Mouse (Mus musculus) intestine, embryonic 15.5 days (tissue): ENCODE measurements around the gene Atp6v1e1. TPM values are rescaled to one million over a fixed set of nuclear protein-coding genes. Genes with fewer than 3 reads are reported as not detected.
"Not testable (repeated sequence)": the region's sequence is repeated elsewhere in the genome, so short reads cannot be mapped to it uniquely, and the experiment has no call there.

Experiments used
- ATAC-seq: fragments of 200-750 bp; cut with Nextera tagmentation; 2 replicates; pipeline ENCODE4 v1.8.0; 2017; ENCODE audit warnings: moderate TSS enrichment, moderate library complexity
- H3K27ac ChIP-seq: fragments of 300-500 bp; sonication (generic); 2 replicates; pipeline ENCODE4 v1.5.1; 2015; ENCODE audit warnings: mild to moderate bottlenecking, inconsistent platforms
- H3K27me3 ChIP-seq: fragments of 300-500 bp; sonication (generic); replicated peaks from 2 replicates; pipeline ENCODE4 v1.6.1; 2015; ENCODE audit warnings: inconsistent platforms
- H3K36me3 ChIP-seq: fragments of 300-500 bp; sonication (generic); 2 replicates; pipeline ENCODE4 v1.6.1; 2015; ENCODE audit warnings: inconsistent platforms
- H3K4me1 ChIP-seq: fragments of 300-500 bp; sonication (generic); replicated peaks from 2 replicates; pipeline ENCODE4 v1.6.1; 2015; ENCODE audit warnings: inconsistent platforms
- H3K4me2 ChIP-seq: fragments of 300-500 bp; sonication (generic); replicated peaks from 2 replicates; pipeline ENCODE4 v1.6.1; 2015; ENCODE audit warnings: mild to moderate bottlenecking, inconsistent platforms
- H3K4me3 ChIP-seq: fragments of 300-500 bp; sonication (generic); replicated peaks from 2 replicates; pipeline ENCODE4 v1.5.1; 2015; ENCODE audit warnings: inconsistent platforms
- H3K9ac ChIP-seq: fragments of 300-500 bp; sonication (generic); 2 replicates; pipeline ENCODE4 v1.6.1; 2015; ENCODE audit warnings: inconsistent platforms
- H3K9me3 ChIP-seq: fragments of 300-500 bp; sonication (generic); 2 replicates; pipeline ENCODE4 v1.6.1; 2016; ENCODE audit warnings: inconsistent platforms
- WGBS: fragments of 180-500 bp; shearing (Covaris S2); methylation state at CpG from one replicate; pipeline ENCODE4 v1.1.7; 2015; 5-methylcytosine and 5-hydroxymethylcytosine counted together
- polyA plus RNA-seq: library from polyadenylated mRNA; unstranded; fragments of >200 nt; fragmentation: Nextera tagmentation; extraction: Ambion mirVana; gene quantifications from 2 replicates; pipeline ENCODE4 v1.2.1, GENCODE M21; 2015

Gene Atp6v1e1
- polyA plus RNA-seq, 1 experiment from 2014 or later = 155 TPM

GRCm38 (mm10) chr6:120835474-120836374 is 13.1 kb upstream of the Atp6v1e1 start, which contains the start of gene Bcl2l13:
TSS of gene Bcl2l13 (plus strand) at chr6:120836212.
- Histone ChIP-seq H3K27ac (peak within 1 kb of the TSS; percentile 82), H3K4me2 (peak within 1 kb of the TSS; percentile 65), H3K9ac (peak within 1 kb of the TSS; percentile 93), H3K27me3 (no peaks in the 10 kb centered on the region), H3K9me3 (no peaks in the 10 kb centered on the region), H3K36me3 (no peaks in the 10 kb centered on the region), H3K4me1 (no peaks in the 10 kb centered on the region), H3K4me3 (peak within 1 kb of the TSS; percentile 60)
- ATAC-seq = peak; percentile 96
- WGBS = 3% methylated on average over 40 of the region's 40 CpGs

- Histone ChIP-seq H3K27me3 (no peaks in the 10 kb centered on the region), H3K9me3 (no peaks in the 10 kb centered on the region), H3K9ac (no peak overlapping the region), H3K4me3 (no peak overlapping the region), H3K4me2 (no peak overlapping the region), H3K27ac (no peak overlapping the region), H3K4me1 (no peaks in the 10 kb centered on the region), H3K36me3 (no peaks in the 10 kb centered on the region)
- no peak for ATAC-seq
- 85% methylated on average over 4 of the region's 4 CpGs for WGBS
Measured at GRCm38 (mm10) chr6:120834766-120835321, 12.3 kb upstream of the Atp6v1e1 start.

- Histone ChIP-seq H3K9ac (no peak overlapping the region), H3K4me1 (no peaks in the 10 kb centered on the region), H3K36me3 (no peaks in the 10 kb centered on the region), H3K27me3 (peaks cover 2% of the 10 kb centered on the region; the same call in 1 of the 2 replicates), H3K4me3 (no peak overlapping the region), H3K9me3 (no peaks in the 10 kb centered on the region), H3K4me2 (no peak overlapping the region), H3K27ac (no peak overlapping the region)
- ATAC-seq = no peak
- WGBS = 68% methylated on average over 4 of the region's 4 CpGs
Measured at GRCm38 (mm10) chr6:120832097-120832496, 9.5 kb upstream of the Atp6v1e1 start.

GRCm38 (mm10) chr6:120830866-120831608 is 8.4 kb upstream of the Atp6v1e1 start:
- no peak overlapping the region for H3K27ac ChIP-seq
- H3K4me1 ChIP-seq = no peaks in the 10 kb centered on the region
- H3K36me3 ChIP-seq = no peaks in the 10 kb centered on the region
- peaks cover 2% of the 10 kb centered on the region; the same call in 1 of the 2 replicates for H3K27me3 ChIP-seq
- no peaks in the 10 kb centered on the region for H3K9me3 ChIP-seq
- no peak overlapping the region for H3K4me3 ChIP-seq
- 67% methylated on average over 4 of the region's 4 CpGs for WGBS
- H3K9ac ChIP-seq = no peak overlapping the region
- ATAC-seq = no peak
- no peak overlapping the region for H3K4me2 ChIP-seq

GRCm38 (mm10) chr6:120830056-120830455 is 7.5 kb upstream of the Atp6v1e1 start:
- Histone ChIP-seq H3K9me3 (no peaks in the 10 kb centered on the region), H3K4me2 (no peak overlapping the region), H3K4me1 (no peaks in the 10 kb centered on the region), H3K27me3 (peaks cover 2% of the 10 kb centered on the region; the same call in 1 of the 2 replicates), H3K36me3 (no peaks in the 10 kb centered on the region), H3K27ac (no peak overlapping the region), H3K4me3 (no peak overlapping the region), H3K9ac (no peak overlapping the region)
- WGBS = 63% methylated on average over 1 of the region's 1 CpGs
- ATAC-seq = no peak

- Histone ChIP-seq H3K4me2 (peak overlapping the region; percentile 28; the same call in 1 of the 2 replicates), H3K4me3 (peak overlapping the region; percentile 89; the same call in 1 of the 2 replicates), H3K4me1 (peaks cover 9% of the 10 kb centered on the region), H3K9me3 (no peaks in the 10 kb centered on the region), H3K27me3 (no peaks in the 10 kb centered on the region), H3K27ac (no peak overlapping the region), H3K36me3 (peaks cover 8% of the 10 kb centered on the region), H3K9ac (no peak overlapping the region)
- 66% methylated on average over 10 of the region's 10 CpGs for WGBS
- 0 out of 2 replicates have a peak, but pooled peaks have one; percentile 10 for ATAC-seq
Measured at GRCm38 (mm10) chr6:120822937-120823614, 483 bp upstream of the Atp6v1e1 start.

- 53% methylated on average over 5 of the region's 5 CpGs for WGBS
- H3K27me3 ChIP-seq = no peaks in the 10 kb centered on the region
- no peaks in the 10 kb centered on the region for H3K9me3 ChIP-seq
- peaks cover 17% of the 10 kb centered on the region for H3K36me3 ChIP-seq
- peaks cover 9% of the 10 kb centered on the region for H3K4me1 ChIP-seq
- no peak for ATAC-seq
- peak overlapping the region; percentile 89 for H3K4me3 ChIP-seq
- H3K9ac ChIP-seq = peak overlapping the region; percentile 76
- H3K27ac ChIP-seq = no peak overlapping the region
- H3K4me2 ChIP-seq = peak overlapping the region; percentile 54
Measured at GRCm38 (mm10) chr6:120821715-120822114, 878 bp downstream of the Atp6v1e1 start.

GRCm38 (mm10) chr6:120820941-120821340 is 1.7 kb downstream of the Atp6v1e1 start:
- Histone ChIP-seq H3K27ac (no peak overlapping the region), H3K4me1 (peaks cover 9% of the 10 kb centered on the region), H3K4me2 (peak overlapping the region; percentile 54), H3K4me3 (no peak overlapping the region), H3K9me3 (no peaks in the 10 kb centered on the region), H3K9ac (no peak overlapping the region), H3K27me3 (no peaks in the 10 kb centered on the region), H3K36me3 (peaks cover 17% of the 10 kb centered on the region)
- 95% methylated on average over 1 of the region's 1 CpGs for WGBS
- no peak for ATAC-seq

- no peak overlapping the region for H3K4me2 ChIP-seq
Measured at GRCm38 (mm10) chr6:120820144-120820543, 2.4 kb downstream of the Atp6v1e1 start.

GRCm38 (mm10) chr6:120819294-120819693 is 3.3 kb downstream of the Atp6v1e1 start:
- Histone ChIP-seq H3K36me3 (peaks cover 17% of the 10 kb centered on the region), H3K9ac (no peak overlapping the region), H3K4me1 (peaks cover 9% of the 10 kb centered on the region), H3K27ac (no peak overlapping the region), H3K27me3 (no peaks in the 10 kb centered on the region), H3K4me3 (no peak overlapping the region), H3K4me2 (no peak overlapping the region), H3K9me3 (no peaks in the 10 kb centered on the region)
- no peak for ATAC-seq
- 95% methylated on average over 2 of the region's 2 CpGs for WGBS

More at GRCm38 (mm10) chr6:120820144-120820543, 2.4 kb downstream of the Atp6v1e1 start:
- Histone ChIP-seq H3K9me3 (no peaks in the 10 kb centered on the region), H3K27me3 (no peaks in the 10 kb centered on the region), H3K27ac (no peak overlapping the region), H3K36me3 (peaks cover 17% of the 10 kb centered on the region), H3K4me3 (no peak overlapping the region), H3K4me1 (peaks cover 9% of the 10 kb centered on the region), H3K9ac (no peak overlapping the region)
- 88% methylated on average over 5 of the region's 5 CpGs for WGBS
- no peak for ATAC-seq

GRCm38 (mm10) chr6:120811999-120812398 is 10.6 kb downstream of the Atp6v1e1 start:
- not testable (repeated sequence) for H3K27ac ChIP-seq, H3K9me3 ChIP-seq, H3K27me3 ChIP-seq, H3K4me2 ChIP-seq, H3K4me1 ChIP-seq, H3K4me3 ChIP-seq, H3K9ac ChIP-seq, ATAC-seq
- peaks cover 18% of the 10 kb centered on the region for H3K36me3 ChIP-seq
- WGBS = 95% methylated on average over 10 of the region's 10 CpGs
